Mouse (Mus musculus): Measurements from ENCODE around the gene Adamts2. TPM values are rescaled to one million over a fixed set of nuclear protein-coding genes. Genes with fewer than 3 reads are reported as not detected.

The Adamts2 gene
- polyA plus RNA-seq, 1 experiment from 2014 or later = 8.8 TPM

GRCm38 (mm10) chr11:50827010-50827953 lies 225.4 kb downstream of the Adamts2 start, which contains the start of gene Zfp354c:
Gene Zfp354c (minus strand): TSS chr11:50827724.
- Histone ChIP-seq H3K4me3 (peak within 1 kb of the TSS; percentile 86), H3K9me3 (no peaks in the 10 kb centered on the region), H3K4me1 (peaks cover 15% of the 10 kb centered on the region), H3K27me3 (no peaks in the 10 kb centered on the region), H3K4me2 (replicated peaks) (peak within 1 kb of the TSS; percentile 79), H3K27ac (peak within 1 kb of the TSS; percentile 56), H3K9ac (peak within 1 kb of the TSS; percentile 91), H3K36me3 (peaks cover 37% of the 10 kb centered on the region)
- peak; percentile 97 for ATAC-seq (ENCODE audit: low FRiP score, low read depth)
- 1% methylated on average over 45 of the region's 45 CpGs for WGBS

GRCm38 (mm10) chr11:50835727-50836126 lies 233.8 kb downstream of the Adamts2 start:
- H3K4me3 ChIP-seq = no peak overlapping the region
- WGBS = 91% methylated on average over 4 of the region's 4 CpGs
- no peak for ATAC-seq (ENCODE audit: low FRiP score, low read depth)
- no peak overlapping the region for H3K27ac ChIP-seq
- H3K4me2 ChIP-seq (replicated peaks) = no peak overlapping the region
- no peaks in the 10 kb centered on the region for H3K27me3 ChIP-seq
- H3K9me3 ChIP-seq = peaks cover 13% of the 10 kb centered on the region
- H3K9ac ChIP-seq = no peak overlapping the region
- H3K4me1 ChIP-seq = peaks cover 10% of the 10 kb centered on the region
- H3K36me3 ChIP-seq = peaks cover 17% of the 10 kb centered on the region

- peak within 1 kb of the TSS; percentile 69 for H3K4me2 ChIP-seq (replicated peaks)
- peak within 1 kb of the TSS; percentile 97 for H3K27ac ChIP-seq
- H3K27me3 ChIP-seq = peaks cover 6% of the 10 kb centered on the region; the same call in 1 of the 2 replicates
- H3K4me3 ChIP-seq = peak within 1 kb of the TSS; percentile 44
- no peaks in the 10 kb centered on the region for H3K9me3 ChIP-seq
- ATAC-seq (ENCODE audit: low FRiP score, low read depth) = peak; percentile 95
- H3K9ac ChIP-seq = peak within 1 kb of the TSS; percentile 73
- WGBS = 14% methylated on average over 22 of the region's 22 CpGs
- H3K36me3 ChIP-seq = no peaks in the 10 kb centered on the region; the same call in 1 of the 2 replicates
- peaks cover 13% of the 10 kb centered on the region for H3K4me1 ChIP-seq
Measured at GRCm38 (mm10) chr11:50841023-50841735, 239.3 kb downstream of the Adamts2 start, which contains the start of gene Zfp879. Gene Zfp879 (minus strand): TSS chr11:50841552.

- H3K36me3 ChIP-seq = no peaks in the 10 kb centered on the region
- no peak for ATAC-seq (ENCODE audit: low FRiP score, low read depth)
- peaks cover 48% of the 10 kb centered on the region for H3K27me3 ChIP-seq
- H3K27ac ChIP-seq = no peak overlapping the region
- 93% methylated on average over 3 of the region's 3 CpGs for WGBS
- H3K9me3 ChIP-seq = peaks cover 6% of the 10 kb centered on the region; the same call in 1 of the 2 replicates
- H3K4me1 ChIP-seq = peaks cover 9% of the 10 kb centered on the region
- no peak overlapping the region for H3K4me3 ChIP-seq
- no peak overlapping the region for H3K4me2 ChIP-seq (replicated peaks)
- H3K9ac ChIP-seq = no peak overlapping the region
Measured at GRCm38 (mm10) chr11:50845951-50846350, 244.1 kb downstream of the Adamts2 start.

GRCm38 (mm10) chr11:50847047-50847446 lies 245.2 kb downstream of the Adamts2 start:
- Histone ChIP-seq H3K9ac (no peak overlapping the region), H3K4me1 (peaks cover 17% of the 10 kb centered on the region), H3K4me2 (replicated peaks) (no peak overlapping the region), H3K27me3 (peaks cover 59% of the 10 kb centered on the region), H3K36me3 (no peaks in the 10 kb centered on the region), H3K9me3 (peaks cover 6% of the 10 kb centered on the region; the same call in 1 of the 2 replicates), H3K27ac (no peak overlapping the region), H3K4me3 (no peak overlapping the region)
- 72% methylated on average over 5 of the region's 5 CpGs for WGBS
- ATAC-seq (ENCODE audit: low FRiP score, low read depth) = no peak

- Histone ChIP-seq H3K9me3 (peaks cover 6% of the 10 kb centered on the region; the same call in 1 of the 2 replicates), H3K4me1 (peaks cover 17% of the 10 kb centered on the region), H3K4me2 (replicated peaks) (no peak overlapping the region), H3K4me3 (no peak overlapping the region), H3K9ac (no peak overlapping the region), H3K36me3 (no peaks in the 10 kb centered on the region), H3K27ac (no peak overlapping the region), H3K27me3 (peaks cover 68% of the 10 kb centered on the region)
- ATAC-seq (ENCODE audit: low FRiP score, low read depth) = no peak
- WGBS = 31% methylated on average over 3 of the region's 3 CpGs
Measured at GRCm38 (mm10) chr11:50848520-50849137, 246.7 kb downstream of the Adamts2 start.

GRCm38 (mm10) chr11:50849310-50849709 lies 247.4 kb downstream of the Adamts2 start:
- H3K27me3 ChIP-seq = peaks cover 73% of the 10 kb centered on the region
- ATAC-seq (ENCODE audit: low FRiP score, low read depth) = no peak
- H3K4me2 ChIP-seq (replicated peaks) = no peak overlapping the region
- 2% methylated on average over 10 of the region's 10 CpGs for WGBS
- no peak overlapping the region for H3K9ac ChIP-seq
- H3K4me3 ChIP-seq = no peak overlapping the region
- no peak overlapping the region for H3K27ac ChIP-seq
- H3K36me3 ChIP-seq = no peaks in the 10 kb centered on the region
- peaks cover 6% of the 10 kb centered on the region; the same call in 1 of the 2 replicates for H3K9me3 ChIP-seq
- H3K4me1 ChIP-seq = peaks cover 17% of the 10 kb centered on the region

GRCm38 (mm10) chr11:50850177-50850735 lies 248.4 kb downstream of the Adamts2 start, which contains the start of gene Grm6:
Gene Grm6 (plus strand): TSS chr11:50850685.
- H3K9ac ChIP-seq = peak within 1 kb of the TSS; percentile 56
- no peak within 1 kb of the TSS for H3K27ac ChIP-seq
- peak within 1 kb of the TSS; percentile 49 for H3K4me3 ChIP-seq
- H3K4me1 ChIP-seq = peaks cover 17% of the 10 kb centered on the region
- H3K27me3 ChIP-seq = peaks cover 73% of the 10 kb centered on the region
- peaks cover 6% of the 10 kb centered on the region; the same call in 1 of the 2 replicates for H3K9me3 ChIP-seq
- no peak for ATAC-seq (ENCODE audit: low FRiP score, low read depth)
- peak within 1 kb of the TSS; percentile 89 for H3K4me2 ChIP-seq (replicated peaks)
- WGBS = 2% methylated on average over 11 of the region's 11 CpGs
- no peaks in the 10 kb centered on the region for H3K36me3 ChIP-seq

- H3K27me3 ChIP-seq = peaks cover 73% of the 10 kb centered on the region
- WGBS = under 1% methylated on average over 51 of the region's 72 CpGs
- peak overlapping the region; percentile 56 for H3K9ac ChIP-seq
- no peaks in the 10 kb centered on the region for H3K36me3 ChIP-seq
- no peak overlapping the region for H3K27ac ChIP-seq
- H3K4me2 ChIP-seq (replicated peaks) = peak overlapping the region; percentile 89
- H3K4me1 ChIP-seq = peaks cover 17% of the 10 kb centered on the region
- no peak; the same call in 1 of the 2 replicates for ATAC-seq (ENCODE audit: low FRiP score, low read depth)
- H3K9me3 ChIP-seq = peaks cover 6% of the 10 kb centered on the region; the same call in 1 of the 2 replicates
- H3K4me3 ChIP-seq = peak overlapping the region; percentile 49
Measured at GRCm38 (mm10) chr11:50850989-50851601, 249.2 kb downstream of the Adamts2 start.

Data from limb, embryonic 13.5 days (tissue).